Mouse (Mus musculus) frontal cortex, postnatal 10 days (tissue): ENCODE results near the gene Foxl2.
A peak's percentile ranks its signal among the peaks of the same experiment; 100 is the strongest.

Source experiments
- DNase-seq, 2 experiments: peaks; one replicate each; pipeline ENCODE4 v3.0.0; 2022; ENCODE audit warnings: low spot score in 2 of 2, mixed read lengths in 1 of 2

Gene Foxl2

DNA sequence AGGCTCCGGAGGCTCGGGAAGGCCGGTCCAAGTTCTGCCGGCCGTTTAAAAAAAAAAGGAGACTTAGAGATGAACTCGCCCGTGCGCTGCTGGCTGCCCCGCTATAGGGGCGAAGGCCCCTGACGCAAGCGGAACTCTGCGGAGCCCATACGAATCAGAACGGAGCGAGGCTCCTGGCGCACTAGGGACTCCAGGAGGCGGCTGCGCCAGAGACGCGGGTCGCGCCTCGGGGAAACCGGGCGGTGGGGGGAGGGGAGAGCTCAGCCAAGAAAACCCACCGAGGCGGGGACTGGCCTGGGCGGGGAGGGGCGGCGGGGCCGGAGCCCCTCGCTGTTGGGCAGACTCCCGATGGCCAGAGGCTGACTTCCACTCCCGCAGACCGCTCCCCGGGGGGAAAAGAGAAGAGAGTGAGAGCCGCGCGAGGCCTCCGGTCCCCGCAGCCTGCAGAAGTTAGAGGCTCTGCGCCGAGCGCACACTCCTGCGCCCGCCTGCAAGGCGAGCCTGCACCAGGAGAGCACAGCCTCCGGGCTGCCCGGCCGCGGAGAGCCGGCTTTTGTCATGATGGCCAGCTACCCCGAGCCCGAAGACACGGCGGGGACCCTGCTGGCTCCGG is at the start of gene Foxl2:
Foxl2 (plus strand) TSS at position 186 of the 613 bp plus-strand sequence.
- no peak for DNase-seq

DNA sequence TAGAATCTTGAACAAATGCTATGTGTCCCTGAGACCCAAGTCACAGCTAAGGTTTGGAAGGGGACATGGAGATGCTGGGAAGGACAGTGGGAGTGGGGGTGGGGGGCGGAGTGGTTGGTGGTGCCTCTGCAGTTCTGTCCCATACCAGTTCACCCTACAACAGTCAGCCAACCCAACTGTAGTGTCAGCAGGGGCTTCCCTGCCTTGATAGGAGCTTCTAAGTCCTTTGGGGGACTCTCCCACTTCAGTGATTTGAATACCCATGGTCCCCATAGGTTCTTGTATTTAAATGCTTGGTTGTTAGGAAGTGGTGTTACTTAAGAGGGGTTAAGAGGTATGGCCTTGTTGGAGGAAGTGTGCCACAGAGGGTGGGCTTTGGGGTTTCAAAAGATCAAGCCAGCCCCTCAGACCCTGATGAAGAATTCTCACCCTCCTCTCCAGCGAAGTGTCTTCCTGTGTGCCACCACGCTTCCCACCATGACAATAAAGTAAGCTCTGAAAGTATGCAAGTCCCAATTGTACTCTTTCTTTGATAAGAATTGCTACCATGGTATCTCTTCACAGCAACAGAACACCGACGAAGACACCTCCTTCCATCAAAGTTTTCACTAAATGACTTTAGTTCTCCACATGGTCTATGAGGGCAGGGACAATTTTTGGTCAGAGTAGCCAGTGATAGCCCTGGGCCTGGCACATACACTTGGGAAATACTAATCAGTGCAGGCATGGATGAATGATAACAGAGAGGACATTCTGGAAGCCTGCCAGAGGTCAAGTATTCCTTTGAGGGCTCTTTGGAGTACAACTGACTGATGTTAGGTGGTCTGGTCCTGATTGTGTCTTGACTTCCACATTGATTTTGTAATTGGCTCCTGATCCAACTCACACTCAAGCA is 34.2 kb upstream of the Foxl2 start:
- DNase-seq, result no peak

DNA sequence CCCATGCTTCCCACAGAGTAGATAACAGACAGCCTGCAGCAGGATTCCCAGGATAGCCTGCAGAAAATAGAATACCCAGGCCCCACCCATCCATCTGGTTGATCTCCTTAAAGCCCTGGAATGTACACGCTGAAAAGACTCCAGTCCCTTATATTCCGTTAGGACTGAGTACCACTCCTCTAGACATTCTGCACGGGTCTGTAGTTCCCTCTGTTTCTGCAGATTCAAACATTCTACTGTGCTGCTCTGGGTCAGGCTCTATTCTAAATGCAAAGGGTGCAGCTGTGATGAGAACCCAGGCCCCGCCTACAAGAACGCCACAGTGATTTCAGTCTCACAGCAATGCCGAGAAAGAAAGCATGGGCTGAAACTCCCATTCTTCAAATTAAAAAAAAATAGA is 32.0 kb upstream of the Foxl2 start:
- DNase-seq, result peak in 1 of 2 experiments; percentile 16

DNA sequence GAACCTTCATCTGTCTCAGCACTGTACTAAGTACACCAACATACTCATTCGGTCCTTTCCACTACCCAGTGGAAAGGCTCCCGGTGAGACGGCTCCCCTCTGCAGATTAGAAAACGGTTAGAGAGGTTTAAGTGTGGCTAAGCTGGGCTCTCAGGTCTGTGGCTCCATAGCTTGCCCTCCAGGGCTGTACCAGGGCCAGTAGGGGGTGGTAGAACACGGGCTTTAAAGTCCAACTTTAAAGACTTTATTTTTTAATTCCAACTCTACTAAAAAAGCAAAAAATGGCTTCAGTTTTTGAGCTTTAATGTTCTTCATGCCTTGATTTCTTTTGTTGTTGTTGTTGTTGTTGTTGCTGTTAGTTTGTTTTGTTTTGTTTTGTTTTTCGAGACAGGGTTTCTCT is 30.9 kb upstream of the Foxl2 start:
- no peak for DNase-seq

DNA sequence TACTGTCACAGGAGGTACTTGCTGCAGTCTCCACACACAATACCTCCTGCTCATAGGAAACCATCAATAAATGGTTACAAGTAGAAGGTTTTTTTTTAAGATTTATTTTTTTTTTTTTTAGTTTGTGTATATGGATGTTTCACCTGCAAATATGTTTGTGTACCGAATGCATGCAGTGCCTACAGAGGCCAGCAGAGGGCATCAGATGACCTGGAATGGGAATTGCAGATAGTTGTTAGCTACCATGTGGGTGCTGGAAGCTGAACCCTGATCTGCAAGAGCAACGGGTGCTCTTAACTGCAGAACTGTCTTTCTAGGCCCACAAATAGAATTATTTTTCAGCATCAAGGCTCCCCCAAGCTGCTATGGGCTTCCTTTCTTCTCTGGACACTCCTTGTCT is 25.6 kb upstream of the Foxl2 start:
- no peak for DNase-seq

DNA sequence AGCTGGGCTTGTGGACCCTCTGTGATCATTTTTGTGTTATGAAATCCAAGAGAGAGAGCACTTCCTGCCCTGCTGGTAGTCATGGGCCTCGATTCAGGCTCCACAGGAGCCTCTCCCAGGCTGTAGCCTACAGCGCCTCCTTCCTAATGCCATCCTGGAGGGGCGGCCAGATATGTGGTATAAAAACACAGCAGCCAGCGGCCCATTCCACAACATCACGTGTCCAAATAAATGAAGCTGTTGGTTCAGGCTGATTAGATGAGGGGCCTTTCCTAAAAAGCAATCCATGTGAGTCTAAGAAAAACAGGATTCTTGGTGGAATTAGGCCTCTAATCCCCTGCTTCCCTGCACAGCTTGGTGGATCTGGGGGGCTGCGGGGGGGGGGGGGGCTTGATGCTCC is 22.2 kb upstream of the Foxl2 start:
- no peak for DNase-seq

DNA sequence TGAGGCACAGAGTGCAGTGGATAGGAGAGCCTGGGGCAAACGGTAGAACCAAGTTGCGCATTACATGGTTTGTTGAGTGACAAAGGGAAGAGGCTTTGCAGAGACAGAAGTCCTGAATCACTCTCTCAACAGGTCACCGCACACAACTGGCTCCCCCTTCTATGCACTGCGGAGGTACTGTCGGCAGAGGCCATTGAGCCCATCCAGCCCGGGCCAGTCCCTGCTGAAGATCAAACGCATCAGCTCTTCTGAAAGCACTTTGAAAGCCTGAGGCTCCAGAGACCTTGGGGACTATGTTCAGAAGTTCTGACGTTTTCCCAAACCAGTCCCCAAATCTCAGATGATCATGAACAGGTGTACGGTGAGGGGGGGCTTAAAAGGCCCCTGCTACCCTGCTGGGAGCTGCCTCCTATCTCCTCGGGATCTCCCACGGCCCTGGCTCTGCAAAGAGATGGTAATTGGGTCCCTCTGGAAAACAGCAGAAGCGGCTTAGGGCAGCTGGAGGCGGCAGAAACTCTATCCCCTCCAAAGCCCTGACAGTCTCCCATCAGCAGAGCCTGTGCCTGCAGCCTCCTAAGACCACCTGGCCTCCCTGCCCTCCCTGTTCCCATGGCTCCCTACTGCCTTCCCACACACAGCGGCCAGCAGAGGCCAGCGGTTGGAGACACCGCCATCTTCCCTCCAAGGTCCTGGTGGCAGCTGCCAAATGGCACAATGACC is 19.7 kb upstream of the Foxl2 start:
- no peak for DNase-seq

DNA sequence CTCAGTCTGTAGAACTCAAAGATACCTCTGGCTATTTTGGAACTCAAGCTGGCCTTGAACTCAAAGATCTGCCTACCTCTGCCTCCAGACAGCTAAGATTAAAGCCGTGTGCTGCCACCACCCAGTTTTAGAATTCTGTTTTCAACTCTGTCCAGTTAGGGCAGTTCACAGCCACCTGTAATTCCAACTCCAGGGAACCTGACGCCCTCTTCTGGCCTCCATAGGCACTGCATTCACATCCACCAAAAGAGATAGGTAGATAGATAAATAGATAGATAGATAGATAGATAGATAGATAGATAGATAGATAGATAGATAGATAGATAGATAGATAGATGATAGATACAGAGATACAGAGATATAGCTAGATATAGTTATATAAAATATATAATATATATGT is 15.8 kb upstream of the Foxl2 start:
- no peak for DNase-seq

DNA sequence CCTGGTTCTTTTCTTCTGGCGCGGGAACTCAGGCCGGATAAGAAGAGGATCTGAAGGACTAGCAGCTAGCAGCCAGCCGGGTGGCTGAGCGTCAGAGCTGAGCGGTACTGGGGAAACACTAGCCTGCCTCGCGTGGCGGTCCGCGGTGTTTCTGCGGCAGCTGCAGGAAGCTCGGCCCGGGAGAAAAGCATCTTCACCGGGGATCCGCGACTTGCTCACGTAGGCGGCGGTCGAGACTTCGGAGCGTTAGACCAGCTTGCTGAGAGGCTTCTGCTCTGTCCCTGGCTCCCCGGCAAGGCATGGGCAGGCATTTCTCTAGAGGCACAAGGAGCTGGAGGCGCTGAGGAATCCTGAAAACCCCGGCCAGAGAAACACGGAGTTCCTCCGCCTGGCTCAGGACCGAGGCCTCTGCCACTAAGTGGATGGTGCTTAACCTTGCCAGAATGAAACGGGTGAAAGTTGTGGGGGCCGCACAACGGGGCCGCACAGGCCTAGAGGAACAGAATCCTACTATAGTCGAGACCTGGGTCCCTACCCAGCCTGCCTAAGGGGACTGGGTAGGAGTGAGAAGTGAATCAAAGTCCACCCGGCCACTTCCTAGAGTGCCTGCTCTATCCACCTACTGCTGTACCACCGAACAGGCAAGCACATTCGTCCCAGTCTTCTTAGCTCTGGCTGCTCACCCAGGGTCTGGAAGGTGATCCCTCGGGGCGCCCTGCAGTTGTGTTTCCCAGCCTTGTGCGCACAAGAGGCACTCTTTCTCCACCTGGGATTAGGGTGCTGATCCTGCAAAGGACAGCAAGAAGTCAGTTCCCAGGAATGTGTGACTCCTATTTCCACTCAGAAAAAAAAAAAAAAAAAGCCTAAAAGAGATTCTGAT is 2.7 kb upstream of the Foxl2 start:
- DNase-seq, result peak in 1 of 2 experiments; percentile 41

DNA sequence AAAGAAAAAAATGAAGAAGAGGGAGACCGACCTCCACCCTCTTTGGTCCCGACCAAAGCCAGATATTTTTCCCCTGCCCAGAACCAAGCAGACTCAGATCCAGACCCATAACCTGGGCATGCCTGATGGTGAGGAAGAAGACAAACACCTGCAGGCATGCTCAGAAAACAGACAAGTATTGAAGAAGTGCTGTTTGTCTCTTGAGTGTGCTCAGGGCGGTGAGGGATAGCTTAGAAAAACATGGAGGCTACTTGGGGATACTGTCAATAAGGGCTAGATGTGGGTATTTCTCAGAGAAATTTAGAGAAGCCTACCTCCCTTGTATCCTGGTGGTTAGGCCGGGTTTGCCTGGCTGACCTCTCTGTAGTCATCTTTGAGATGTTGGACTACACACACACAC is 1.8 kb upstream of the Foxl2 start:
- DNase-seq, result no peak

DNA sequence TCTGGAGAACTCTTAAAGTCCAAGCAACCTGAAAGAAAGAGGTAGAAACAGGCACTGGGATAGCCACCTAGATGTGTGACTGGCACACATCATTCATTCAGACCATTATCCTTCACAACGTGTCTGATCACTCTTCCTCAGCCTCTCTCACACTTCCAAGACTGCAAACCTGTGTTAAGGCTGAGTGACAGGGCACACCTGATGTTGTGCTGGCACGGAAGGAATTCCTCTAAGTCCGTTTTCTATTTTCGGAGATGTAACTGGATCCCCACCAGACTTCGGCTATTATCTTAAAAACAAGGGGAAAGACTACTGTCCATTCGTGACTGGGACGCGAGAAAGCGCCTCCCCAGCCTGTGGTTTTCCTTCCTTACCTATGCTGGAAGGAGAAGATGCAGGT is 1.3 kb upstream of the Foxl2 start:
- DNase-seq, result no peak

DNA sequence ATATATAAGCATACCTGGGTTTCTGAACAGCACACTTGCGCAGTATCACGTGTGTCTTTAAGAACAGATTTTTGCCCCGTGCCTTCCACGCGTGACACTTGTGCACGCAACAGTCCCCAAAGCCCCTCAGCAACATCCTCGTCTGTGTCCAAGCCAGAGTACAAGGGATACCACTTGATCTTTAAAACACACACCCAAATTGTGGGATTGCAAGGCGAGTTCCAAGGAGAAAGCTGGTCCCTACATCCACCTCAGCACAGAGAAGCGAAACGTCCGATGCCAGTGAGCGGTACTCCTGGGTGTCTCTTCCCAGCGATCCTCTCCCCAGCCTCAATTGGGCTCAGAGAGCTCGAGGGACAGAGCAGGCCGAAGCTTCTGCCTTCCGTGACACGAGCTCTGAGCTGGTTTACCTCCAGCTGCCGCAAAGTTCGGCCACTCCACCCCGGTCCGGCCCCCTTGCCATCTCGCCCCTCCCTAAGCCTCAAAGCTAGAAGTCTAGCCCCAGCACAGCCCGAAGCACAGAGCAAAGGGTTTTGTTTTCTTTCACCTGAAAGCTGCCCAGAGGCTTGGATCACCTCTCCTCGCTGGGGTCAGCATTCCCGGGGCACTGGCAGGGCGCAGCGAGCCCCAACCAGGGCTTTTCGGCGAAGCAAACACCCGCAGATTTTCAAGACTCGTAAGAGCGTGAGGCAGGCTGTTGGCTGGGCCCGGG is 541 bp upstream of the Foxl2 start:
- no peak for DNase-seq

DNA sequence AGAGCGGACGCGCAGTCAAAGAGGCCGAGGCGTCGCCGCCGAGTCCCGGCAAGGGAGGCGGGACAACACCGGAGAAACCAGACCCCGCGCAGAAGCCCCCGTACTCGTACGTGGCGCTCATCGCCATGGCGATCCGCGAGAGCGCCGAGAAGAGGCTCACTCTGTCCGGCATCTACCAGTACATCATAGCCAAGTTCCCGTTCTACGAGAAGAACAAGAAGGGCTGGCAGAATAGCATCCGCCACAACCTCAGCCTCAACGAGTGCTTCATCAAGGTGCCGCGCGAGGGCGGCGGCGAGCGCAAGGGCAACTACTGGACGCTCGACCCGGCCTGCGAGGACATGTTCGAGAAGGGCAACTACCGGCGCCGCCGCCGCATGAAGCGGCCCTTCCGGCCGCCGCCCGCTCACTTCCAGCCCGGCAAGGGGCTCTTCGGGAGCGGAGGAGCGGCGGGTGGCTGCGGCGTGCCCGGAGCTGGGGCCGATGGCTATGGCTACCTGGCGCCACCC is 682 bp downstream of the Foxl2 start:
- no peak for DNase-seq

DNA sequence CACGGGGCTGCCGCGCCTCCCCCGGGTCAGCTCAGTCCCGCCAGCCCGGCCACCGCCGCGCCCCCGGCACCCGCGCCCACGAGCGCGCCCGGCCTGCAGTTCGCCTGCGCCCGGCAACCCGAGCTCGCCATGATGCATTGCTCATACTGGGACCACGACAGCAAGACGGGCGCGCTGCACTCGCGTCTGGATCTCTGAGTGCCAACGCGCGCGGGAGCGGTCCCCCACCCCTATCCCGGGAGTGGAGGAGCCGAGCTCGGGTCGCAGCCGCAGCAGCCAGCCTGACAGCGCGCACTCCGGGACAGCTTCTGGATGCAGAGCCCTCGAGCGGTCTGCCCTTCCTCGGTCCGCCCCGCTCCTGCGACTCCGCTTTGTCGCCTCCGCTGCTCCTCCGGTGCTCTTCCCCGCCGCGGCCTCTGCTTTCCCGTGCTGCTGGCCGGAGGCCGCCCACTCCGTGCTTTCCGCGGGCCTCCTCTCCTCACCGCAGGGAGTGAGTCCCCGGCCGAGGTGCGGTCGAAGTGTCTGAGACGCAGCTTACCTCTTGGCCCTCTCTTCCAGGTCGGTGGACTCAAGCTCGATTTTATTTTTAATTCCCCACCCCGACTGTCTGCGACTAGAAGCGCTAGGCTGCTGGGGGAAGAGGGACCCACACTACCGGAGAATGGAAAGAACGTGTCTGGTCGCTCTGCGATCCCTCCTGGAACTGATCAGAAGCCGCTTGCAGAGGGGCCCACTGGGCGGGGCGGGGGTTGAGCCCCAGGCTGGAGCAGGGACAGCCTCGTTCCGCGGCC is 1.7 kb downstream of the Foxl2 start:
- no peak for DNase-seq

DNA sequence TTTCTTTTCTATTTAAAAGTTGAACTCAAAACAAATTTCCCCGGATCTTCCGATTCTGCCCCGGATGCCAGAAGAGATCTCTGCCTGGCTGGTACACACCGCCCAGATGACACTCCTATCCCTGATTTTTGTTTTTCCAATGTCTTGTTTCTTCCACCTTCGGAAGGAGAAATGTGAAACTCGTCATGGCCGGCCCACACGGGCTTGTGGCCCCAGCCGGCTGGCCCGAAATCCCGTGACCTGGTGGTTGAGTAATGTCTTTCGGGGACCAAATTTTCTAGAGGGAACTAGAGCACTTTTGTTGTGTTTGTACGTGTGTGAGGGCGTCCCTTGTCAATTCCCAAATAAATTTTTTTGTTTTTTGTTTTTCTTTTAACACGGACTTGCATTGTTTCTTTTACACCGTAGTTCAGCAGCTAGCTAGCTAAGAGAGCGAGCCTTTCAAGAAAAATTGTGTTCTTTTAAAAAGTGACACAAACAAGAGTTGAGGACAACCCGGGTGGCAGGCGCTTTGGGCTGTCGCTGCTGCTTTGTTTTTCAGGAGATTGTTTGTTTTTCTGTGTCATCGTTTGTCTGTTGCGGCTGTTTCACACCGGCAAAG is 2.8 kb downstream of the Foxl2 start:
- no peak for DNase-seq

DNA sequence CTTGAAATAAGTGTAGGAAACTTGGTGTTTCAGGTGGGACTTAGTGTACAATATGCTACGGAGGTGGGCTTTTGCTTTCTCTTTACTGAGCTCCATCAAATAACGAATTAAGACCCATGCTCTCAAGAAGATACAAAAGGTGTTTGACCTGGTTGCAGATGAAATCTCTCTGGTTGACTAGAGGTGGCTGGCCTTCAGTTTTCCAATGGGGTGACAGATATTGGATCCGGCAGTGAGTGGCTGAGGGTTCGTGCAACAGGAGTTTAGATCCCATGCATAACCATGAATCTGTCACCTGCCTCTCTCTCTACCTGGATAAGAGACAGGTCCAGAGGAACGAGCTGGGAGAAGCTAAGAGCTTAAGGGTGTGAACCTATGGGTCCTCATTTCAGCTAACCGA is 3.5 kb downstream of the Foxl2 start:
- no peak for DNase-seq

DNA sequence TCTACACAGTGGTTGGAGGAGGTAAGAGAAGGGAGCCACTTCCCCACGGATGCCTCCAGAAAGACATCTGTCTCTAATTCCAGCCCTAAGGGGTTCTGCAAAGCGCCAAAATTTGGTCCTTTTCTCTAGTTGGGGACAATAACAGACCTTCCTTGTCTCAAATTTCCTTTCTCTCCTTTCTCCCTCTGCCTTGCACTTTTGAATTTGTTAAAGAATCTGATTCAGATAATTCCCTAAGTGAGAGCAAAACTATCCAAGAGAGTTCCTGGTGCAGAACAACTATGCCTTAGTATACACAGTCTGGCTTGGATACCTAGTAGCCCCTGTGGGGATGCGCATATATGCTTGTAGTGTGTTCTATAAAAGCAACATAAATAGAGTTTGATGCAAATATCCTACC is 4.8 kb downstream of the Foxl2 start:
- DNase-seq, result no peak

DNA sequence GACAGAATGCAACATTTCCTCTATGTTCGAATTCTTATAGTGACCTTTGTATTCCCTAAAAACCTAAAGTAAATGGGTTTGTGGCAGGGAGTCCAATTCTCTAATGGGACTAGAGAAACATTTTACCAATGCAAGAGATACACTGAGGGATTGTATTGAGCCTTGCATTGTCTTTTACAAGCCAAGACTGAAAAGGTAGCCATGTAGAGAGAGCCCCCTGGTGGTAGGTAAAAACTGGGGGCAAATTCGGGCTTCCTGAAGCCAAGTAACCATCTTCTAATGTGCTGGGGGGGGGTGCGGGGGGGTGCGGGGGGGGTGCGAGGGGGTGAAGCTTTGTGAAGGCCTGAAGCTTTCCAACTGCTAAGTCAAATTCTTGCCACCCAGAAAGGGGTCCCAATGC is 5.3 kb downstream of the Foxl2 start:
- no peak for DNase-seq

DNA sequence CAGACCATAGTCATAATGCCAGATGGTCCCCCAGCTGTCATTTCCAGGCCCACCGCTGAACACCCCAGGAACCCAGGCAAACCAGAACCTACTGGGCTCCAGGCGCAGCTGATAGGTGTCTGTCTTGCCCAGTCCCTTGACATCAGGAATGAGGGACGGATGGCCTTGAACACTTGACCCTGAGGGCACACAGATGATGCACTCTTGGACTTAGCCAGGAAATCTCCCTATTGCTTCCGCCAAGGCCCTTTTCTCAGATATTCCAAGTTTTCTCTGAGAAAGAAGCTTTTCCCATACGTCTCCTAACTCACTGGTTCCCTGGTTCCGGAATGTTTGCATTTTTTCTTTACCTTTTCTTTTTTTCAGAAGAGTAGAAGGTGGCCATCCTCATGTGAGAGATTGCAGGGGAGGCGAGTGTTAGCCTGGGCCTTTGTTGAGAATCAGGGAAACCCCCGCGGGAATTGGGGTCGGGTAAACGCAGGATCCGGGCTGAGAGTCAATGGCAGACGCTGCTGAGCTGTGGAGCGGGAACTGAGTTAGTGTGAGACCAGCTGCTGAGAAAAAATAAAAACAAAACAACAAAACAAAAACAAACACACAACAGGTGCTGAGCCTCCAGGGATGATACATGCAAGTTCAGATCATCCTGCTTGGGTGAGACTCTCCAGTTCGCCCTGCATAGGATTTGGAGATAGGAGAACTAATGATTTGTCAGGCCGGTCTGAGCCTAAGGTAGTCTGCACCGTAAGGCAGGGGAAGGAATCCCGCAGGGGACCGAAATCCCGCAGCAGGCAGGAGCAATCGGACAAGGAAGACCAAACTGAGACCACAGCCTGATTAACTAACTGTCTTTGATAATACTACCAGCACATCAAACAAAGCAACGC is 6.7 kb downstream of the Foxl2 start:
- DNase-seq, result no peak
